Mouse (Mus musculus) G1E-ER4 (cell line): ENCODE data around the gene Lst1. TPM values are rescaled to one million over a fixed set of nuclear protein-coding genes. Genes with fewer than 3 reads are reported as not detected.

ENCODE experiments used
- GATA1 ChIP-seq: IDR thresholded peaks from one replicate; pipeline ENCODE4 v1.8.0; 2012; ENCODE audit warnings: low read length, inconsistent platforms
- polyA plus RNA-seq: library from polyadenylated mRNA; stranded (reverse); fragments of >175 nt; gene quantifications from 2 replicates; pipeline ENCODE4 v1.2.3, GENCODE M21; 2012

Lst1 gene
- polyA plus RNA-seq, 1 experiment = 0.39 TPM

- TF ChIP-seq GATA1 = no peak
These were observed 52.5 kb downstream of the Lst1 start for GRCm38 (mm10) chr17:35135591-35136320.

Other genes starting within 250 kb of the Lst1 start
- gene Hspa1b, start 229.2 kb downstream of the Lst1 start, polyA plus RNA-seq = 0.33 and 0.36 TPM in 2 replicates
- 0.12 TPM in 1 of 2 replicates, not detected in the other for gene Gm20481, start 218.5 kb downstream of the Lst1 start, polyA plus RNA-seq
- gene Hspa1a, start 216.3 kb downstream of the Lst1 start, polyA plus RNA-seq = not detected in 2 replicates
- gene Hspa1l, start 215.7 kb downstream of the Lst1 start, polyA plus RNA-seq = 0.02 TPM in 1 of 2 replicates, not detected in the other
- gene Lsm2, start 206.6 kb downstream of the Lst1 start, polyA plus RNA-seq = 309 and 320 TPM in 2 replicates
- gene Vars, start 187.5 kb downstream of the Lst1 start, polyA plus RNA-seq = 965 and 1,080 TPM in 2 replicates
- gene Vwa7, start 171.9 kb downstream of the Lst1 start, polyA plus RNA-seq = 1.0 and 1.4 TPM in 2 replicates
- 40.3 and 64.9 TPM in 2 replicates for gene Sapcd1, start 160.4 kb downstream of the Lst1 start, polyA plus RNA-seq
- gene Msh5, start 141.7 kb downstream of the Lst1 start, polyA plus RNA-seq = 7.0 and 7.1 TPM in 2 replicates
- gene Clic1, start 138.5 kb downstream of the Lst1 start, polyA plus RNA-seq = 168 and 216 TPM in 2 replicates
- gene Ddah2, start 129.4 kb downstream of the Lst1 start, polyA plus RNA-seq = 156 and 185 TPM in 2 replicates
- not detected in 2 replicates for gene Ly6g6c, start 123.1 kb downstream of the Lst1 start, polyA plus RNA-seq
- not detected in 2 replicates for gene Mpig6b, start 122.3 kb downstream of the Lst1 start, polyA plus RNA-seq
- gene Ly6g6e, start 111.5 kb downstream of the Lst1 start, polyA plus RNA-seq = not detected in 2 replicates
- 0.22 TPM in 1 of 2 replicates, not detected in the other for gene Ly6g6d, start 110.4 kb downstream of the Lst1 start, polyA plus RNA-seq
- 0.05 and 0.06 TPM in 2 replicates for gene Ly6g6f, start 102.8 kb downstream of the Lst1 start, polyA plus RNA-seq
- 112 and 148 TPM in 2 replicates for gene Abhd16a, start 99.2 kb downstream of the Lst1 start, polyA plus RNA-seq
- not detected in 2 replicates for gene Ly6g5c, start 80.2 kb downstream of the Lst1 start, polyA plus RNA-seq
- 0.08 and 0.15 TPM in 2 replicates for gene Ly6g5b, start 73.0 kb downstream of the Lst1 start, polyA plus RNA-seq
- 62.0 and 85.8 TPM in 2 replicates for gene Gpank1, start 67.0 kb downstream of the Lst1 start, polyA plus RNA-seq
- 66.1 and 68.9 TPM in 2 replicates for gene Csnk2b, start 66.4 kb downstream of the Lst1 start, polyA plus RNA-seq
- 11.4 and 13.3 TPM in 2 replicates for gene D17H6S53E, start 62.1 kb downstream of the Lst1 start, polyA plus RNA-seq
- gene Apom, start 56.4 kb downstream of the Lst1 start, polyA plus RNA-seq = 0.23 and 0.27 TPM in 2 replicates
- 685 and 826 TPM in 2 replicates for gene Bag6, start 53.3 kb downstream of the Lst1 start, polyA plus RNA-seq
- gene Prrc2a, start 23.5 kb downstream of the Lst1 start, polyA plus RNA-seq = 1,478 and 1,496 TPM in 2 replicates
- gene Aif1, start 12.4 kb downstream of the Lst1 start, polyA plus RNA-seq = not detected in 2 replicates
- 0.09 and 0.12 TPM in 2 replicates for gene Ltb, start 6.0 kb upstream of the Lst1 start, polyA plus RNA-seq
- not detected in 2 replicates for gene Tnf, start 13.6 kb upstream of the Lst1 start, polyA plus RNA-seq
- not detected in 2 replicates for gene Lta, start 16.9 kb upstream of the Lst1 start, polyA plus RNA-seq
- gene Gm16181, start 32.4 kb upstream of the Lst1 start, polyA plus RNA-seq = not detected in 2 replicates
- gene Atp6v1g2, start 45.2 kb upstream of the Lst1 start, polyA plus RNA-seq = 2.2 and 2.7 TPM in 2 replicates
- 39.6 and 44.3 TPM in 2 replicates for gene Nfkbil1, start 47.4 kb upstream of the Lst1 start, polyA plus RNA-seq
- gene Ddx39b, start 53.3 kb upstream of the Lst1 start, polyA plus RNA-seq = 326 and 338 TPM in 2 replicates
- gene H2-D1, start 74.3 kb upstream of the Lst1 start, polyA plus RNA-seq = 56.7 and 69.0 TPM in 2 replicates
- not detected in 2 replicates for gene H2-Q1, start 132.0 kb upstream of the Lst1 start, polyA plus RNA-seq
- not detected in 2 replicates for gene H2-Q2, start 153.8 kb upstream of the Lst1 start, polyA plus RNA-seq
- not detected in 2 replicates for gene H2-Q4, start 191.2 kb upstream of the Lst1 start, polyA plus RNA-seq
- gene H2-Q6, start 236.4 kb upstream of the Lst1 start, polyA plus RNA-seq = not detected in 2 replicates